Mouse (Mus musculus): ENCODE measurements at regions not wholly inside any gene's neighbourhood (a gene's known extent, or its start where the extent isn't known, plus 50 kb on each side); places are given as distances from the start of the nearest gene placed in this dataset.

- TF ChIP-seq CTCF (IDR thresholded peaks at IDR 0.05; ENCODE audit: extremely low read depth, insufficient read length, insufficient replicate concordance, low read depth, low read length) (no peak), POLR2A (IDR thresholded peaks at IDR 0.05; ENCODE audit: low read depth, low read length) (no peak)
Measured at GRCm38 (mm10) chr16:15175516-15175915, 141.7 kb upstream of the Gm21897 start.

Data from small intestine, adult 2 months (tissue).